Mouse (Mus musculus): ENCODE results near the gene Gm17482.
A peak's percentile ranks its signal among the peaks of the same experiment; 100 is the strongest.

Gm17482 gene

DNA sequence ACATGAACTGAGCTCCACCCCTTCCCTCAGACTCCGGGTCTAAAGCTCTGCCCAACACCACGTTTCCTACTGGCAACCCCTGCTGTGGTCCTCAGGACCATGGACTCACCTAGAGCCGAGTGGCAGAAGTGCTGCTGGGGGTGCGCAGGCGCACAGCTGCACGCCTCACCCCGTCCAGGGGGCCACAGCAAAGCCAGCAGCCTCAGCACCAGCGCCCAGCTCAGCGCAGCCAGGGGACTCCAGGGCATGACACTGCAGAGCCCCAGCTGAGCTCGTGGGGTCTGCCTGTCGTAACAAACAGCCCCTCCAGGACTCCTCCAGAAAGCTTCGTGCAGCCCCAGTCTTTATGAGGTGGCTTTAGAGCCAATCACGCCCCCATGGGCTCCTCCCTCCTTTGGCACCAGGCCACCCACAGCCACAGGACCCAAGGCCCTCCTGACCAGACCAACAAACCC lies 24.4 kb downstream of the Gm17482 start:
- peak; percentile 50 for DNase-seq

DNA sequence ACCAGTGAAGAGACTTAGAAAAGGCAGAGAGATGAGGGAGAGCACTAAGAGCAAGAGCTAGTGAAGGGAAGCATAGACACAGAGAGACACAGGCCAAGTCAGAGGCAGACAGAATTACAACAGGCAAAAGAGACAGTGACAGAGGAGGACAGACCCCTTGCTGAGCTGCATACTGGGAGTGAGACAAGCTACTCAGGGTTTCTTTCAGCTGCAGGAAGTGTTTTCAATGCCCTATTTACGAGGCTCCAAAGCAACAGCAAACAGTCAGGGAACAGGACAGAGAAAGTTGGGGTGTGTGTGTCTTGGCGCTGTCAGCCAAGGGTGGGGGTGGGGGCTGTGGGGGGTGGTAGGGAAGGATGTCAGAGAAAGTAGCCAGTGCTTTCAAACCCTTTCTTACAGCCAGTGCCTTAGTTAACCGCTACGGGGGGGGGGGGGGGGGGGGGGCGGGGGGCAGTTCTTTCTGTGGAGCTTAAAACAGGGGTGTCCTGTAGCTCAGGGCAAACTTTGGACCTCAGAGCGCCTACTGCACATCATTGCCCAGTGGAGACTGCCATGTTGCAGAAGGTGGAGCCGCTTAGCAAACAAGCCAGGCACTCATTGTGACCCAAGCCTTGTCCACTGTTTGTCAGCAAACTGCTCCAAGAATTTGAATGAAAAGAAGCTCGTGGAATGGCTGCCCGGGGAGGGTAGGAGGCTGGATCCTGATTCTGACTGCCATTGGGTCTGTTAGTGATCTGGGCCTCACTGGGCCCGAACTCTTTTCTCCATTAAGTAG lies 25.1 kb downstream of the Gm17482 start, which contains the start of gene Timp4:
Gene Timp4, minus strand, starts transcription at position 107 of the 775 bp plus-strand sequence.
- peak; percentile 38 for DNase-seq

DNA sequence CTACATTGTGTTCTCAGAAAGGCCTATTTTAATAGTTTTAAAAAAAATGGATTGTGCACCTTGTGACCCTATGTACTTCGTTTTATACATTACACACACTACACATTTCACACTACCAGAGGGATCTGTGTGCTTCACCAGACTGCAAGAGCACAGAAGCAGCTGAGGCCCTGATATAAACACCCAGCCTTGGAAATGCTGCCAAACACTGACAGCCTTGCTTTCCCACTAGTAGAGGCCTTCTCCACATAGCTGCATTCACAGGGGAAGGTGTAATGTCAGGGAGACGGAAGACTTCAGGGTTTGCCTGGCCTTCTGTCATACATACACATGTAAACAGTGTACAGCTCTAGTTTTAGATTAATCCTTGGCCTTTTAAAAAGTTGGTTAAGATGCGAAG lies 28.0 kb downstream of the Gm17482 start:
- DNase-seq = no peak

DNA sequence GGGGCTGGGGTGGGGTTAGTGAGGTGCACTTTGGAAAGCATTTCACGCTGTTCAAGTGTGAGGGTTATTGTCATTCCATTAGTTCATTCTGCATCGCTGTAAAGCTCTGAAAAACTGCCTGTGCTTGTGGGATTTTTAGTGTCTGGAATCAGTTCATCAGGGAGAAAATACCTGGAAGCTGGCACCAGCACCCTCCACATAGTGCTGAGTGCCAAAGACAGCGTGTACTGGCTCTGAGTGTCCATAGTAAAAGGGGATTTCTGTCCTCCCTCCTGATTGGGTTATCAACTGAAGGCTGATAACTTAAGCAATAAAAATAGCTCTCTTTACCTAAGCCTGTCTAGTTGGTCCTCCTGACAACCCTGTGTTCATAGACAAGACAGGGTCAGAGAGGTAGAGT lies 33.4 kb downstream of the Gm17482 start:
- no peak for DNase-seq

DNA sequence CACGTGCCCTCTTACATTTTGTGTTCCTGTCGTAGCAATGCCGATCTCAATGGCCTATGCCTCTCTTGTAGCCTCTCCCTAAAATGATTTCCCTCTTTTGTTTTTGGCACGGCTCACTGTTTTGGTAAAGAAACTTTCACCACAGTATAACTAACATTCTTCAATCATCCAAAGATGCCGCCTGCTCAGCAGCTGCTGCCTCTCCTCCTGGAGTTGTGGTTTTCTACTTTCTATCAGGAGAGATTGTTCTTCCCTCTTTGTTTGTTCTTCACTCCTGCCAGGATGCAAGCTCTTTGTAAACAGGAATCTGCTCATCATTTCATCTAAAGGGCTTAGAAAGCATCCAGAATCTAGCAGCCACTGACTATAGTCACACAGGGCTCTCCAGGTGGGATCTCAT lies 39.6 kb downstream of the Gm17482 start:
- DNase-seq = no peak

DNA sequence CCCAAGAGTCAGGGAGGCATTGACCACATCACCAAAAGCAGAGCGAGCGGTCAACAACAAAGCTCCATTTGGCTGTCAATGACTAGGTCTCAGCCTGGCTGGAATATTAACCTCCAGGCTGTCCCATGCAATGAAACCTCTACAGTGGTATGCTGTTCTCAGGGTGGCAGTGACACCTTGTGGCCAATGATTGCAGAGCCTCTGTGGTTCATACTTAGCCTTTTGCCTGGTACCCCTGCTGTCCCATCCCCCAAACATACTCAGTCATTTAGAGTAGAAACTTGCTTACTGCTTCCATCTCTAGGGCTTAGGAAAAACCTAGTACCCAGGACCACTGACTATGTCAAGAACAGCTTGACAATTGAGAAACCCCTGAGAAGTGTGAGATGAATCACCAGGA lies 40.8 kb downstream of the Gm17482 start:
- peak; percentile 77 for DNase-seq

DNA sequence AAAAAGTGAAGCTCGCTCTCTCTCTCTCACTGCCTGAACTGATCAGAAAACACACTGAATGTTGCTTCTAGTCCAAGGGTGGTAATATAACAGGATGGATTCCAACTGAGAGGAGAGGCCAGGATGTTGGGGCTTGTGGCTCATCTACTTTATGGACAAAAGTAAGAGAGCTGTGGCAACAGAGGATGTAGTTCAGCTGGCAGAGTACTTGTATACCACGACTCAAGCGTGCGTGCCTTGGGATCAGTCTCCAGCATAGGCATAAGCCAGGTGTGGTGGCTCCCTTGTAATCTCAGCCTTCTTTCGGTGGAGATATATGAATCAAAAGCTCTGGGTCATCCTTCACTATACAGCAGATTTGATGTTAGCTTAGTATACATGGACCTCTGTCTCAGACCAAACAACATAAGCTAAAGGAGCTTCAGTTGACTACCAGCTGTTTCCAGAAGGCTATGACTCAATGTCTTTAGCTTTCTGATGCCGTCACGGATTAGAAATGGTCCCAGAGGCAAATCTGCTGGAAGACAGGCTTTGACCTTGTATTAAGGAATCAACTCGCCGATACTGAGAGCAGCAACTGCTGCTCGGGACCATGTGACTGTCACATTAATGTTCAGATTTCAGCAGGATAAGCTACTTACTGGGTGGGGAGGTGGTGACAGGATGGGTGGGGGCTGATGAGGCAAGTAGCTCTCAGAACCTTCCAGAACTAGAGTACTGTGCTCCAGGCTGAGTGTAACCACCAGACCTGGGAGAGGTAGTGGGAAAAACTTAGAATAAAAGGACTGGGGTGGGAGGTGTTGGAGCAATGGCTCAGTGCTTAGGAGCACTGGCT lies 41.6 kb downstream of the Gm17482 start:
- peak; percentile 62 for DNase-seq

DNA sequence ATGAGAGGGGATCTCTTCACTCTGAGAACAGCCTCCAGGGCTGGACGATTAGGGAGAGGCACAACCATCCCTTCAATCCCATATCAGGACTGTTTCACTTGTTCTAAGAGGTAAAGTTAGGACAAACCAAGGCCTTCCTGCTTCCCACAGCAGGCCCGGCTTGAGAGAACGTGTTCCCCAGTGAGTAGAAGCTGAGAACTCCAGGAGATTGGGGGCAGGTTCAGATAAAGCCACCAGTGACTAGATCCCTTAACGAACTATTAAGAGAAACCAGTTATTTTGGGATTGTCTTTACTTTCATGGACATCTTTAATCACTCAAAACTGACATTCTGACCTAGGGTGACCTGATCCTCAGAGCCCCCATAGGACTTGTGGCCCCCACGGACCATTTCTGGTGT lies 42.4 kb downstream of the Gm17482 start:
- no peak for DNase-seq

DNA sequence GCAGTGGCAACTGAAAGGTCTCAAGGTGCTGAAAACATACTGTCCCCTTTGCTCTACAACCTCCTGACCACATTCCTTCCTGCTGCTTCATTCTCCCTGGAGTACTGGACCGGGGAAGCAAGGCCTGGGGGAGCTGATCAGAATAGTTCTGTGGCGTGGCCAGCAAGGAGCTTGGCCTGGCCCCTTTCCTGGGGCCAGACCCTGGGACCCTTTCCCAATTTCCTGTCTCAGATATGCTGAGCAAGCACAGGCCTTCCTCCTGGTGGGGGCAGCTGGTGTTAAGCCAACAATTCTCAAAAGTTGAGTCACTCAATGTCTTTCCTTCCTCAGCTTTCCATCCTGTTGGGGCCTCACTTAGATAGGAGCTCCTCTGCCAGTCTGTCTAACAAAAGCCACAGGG lies 42.9 kb downstream of the Gm17482 start:
- no peak for DNase-seq

DNA sequence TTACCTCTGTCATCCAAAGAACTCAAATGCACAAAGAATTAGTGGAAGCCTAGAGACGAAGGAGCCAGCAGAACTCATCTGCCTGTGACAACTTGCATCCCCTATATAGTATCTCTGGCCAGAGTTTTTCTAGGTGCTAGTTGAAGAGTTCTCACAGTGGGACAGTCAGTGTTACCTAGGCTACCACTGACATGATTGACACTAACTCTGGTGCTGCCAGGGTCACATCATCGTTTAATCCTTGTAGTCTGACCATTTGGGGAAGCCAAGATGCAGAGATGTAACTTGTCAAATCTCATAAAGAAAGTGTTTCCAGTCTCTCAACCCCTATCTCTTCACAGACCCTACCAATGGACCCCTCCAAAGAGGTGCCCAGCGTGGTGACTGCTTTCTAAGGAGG lies 44.2 kb downstream of the Gm17482 start:
- DNase-seq = no peak

DNA sequence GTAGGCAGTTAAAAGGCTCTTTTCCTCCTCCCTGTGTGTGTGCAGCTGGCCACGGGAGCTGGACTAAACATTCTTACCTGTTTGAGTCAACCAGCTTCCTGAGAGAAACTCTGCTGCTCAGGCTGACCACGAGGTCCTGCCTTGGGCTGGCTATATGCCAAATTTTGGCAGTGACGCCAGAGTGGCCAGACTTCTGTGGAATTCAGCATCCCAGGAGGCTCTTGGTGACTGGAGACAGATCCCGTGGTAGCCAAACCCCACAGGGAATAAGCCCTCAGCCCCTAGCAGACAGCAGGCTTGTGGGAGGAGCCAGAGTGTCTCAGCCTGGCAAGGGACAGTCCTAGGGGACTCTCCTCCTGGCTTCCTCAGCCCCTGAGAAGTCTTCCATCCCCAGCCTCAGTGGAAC lies 44.7 kb downstream of the Gm17482 start:
- peak; percentile 59 for DNase-seq

DNA sequence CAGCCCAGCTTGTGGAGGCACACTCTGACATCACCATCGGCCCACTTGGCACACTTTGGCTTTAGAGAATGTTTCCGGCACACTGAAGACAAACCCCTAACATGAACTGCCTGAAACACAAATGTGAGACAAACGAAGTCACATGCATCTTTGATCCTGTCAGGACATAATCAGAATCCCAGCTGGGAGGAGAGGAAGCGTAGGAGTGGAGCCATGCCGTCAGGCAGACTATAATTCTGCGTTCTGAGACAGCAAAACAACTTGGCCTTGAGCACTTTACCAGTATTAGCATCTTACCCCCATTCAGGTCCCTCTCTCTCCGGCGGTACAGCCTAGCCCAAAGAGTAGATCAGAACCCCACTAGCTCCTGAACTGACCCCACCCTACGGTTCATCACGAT lies 46.2 kb downstream of the Gm17482 start:
- DNase-seq = no peak

DNA sequence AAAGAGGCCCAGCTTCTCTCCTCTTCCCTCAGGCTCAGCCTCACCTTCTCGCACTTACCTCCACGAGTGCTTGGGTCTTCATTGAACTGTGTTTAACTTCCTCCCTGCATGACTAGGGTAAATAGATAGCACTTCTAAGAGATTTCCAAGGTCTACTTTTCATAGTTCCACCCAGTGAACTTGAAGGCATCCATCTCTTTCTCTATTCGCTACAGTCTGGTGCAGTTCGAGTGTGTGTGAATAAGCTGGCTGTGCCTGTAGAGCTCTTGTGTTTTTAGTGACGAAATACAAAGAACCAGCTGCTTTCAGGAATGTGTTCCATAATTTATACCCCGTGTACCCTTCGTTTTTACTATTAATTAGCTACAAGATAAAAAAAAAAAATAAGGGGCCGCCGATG lies 47.6 kb downstream of the Gm17482 start:
- DNase-seq = no peak

DNA sequence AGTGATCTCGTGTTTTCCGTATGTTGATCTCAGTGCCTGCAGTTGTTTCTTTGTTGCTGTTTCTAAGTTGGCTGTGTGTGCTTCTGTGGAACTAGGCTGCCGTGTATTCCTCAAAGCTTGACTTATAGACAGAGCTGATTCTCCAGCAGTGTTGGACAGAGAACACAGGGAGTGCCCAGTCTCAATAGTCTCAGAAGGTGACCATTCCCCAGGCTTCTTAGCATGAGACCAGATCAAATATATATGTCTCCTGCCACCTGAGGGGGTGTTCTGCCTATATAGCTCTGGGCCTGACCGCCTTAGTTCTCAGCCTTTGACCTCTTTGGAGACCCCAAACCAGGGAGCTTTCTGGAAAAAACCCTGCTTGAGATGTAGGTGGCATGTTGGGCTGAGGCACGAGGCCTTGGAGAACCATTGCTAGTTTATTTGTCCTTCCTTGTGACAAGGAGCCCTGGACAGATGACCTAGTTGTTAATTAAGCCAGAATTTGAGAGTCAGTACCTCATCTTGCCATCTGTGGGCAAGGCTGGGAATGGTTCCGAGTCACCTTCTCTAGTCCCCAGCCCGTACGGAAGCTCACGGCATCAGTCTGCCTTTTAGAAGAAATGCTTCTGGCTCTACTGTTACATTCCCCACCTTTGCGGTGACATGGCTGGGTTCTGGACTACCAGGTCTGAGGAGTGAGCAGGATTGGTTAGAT lies 48.1 kb downstream of the Gm17482 start:
- DNase-seq = no peak

DNA sequence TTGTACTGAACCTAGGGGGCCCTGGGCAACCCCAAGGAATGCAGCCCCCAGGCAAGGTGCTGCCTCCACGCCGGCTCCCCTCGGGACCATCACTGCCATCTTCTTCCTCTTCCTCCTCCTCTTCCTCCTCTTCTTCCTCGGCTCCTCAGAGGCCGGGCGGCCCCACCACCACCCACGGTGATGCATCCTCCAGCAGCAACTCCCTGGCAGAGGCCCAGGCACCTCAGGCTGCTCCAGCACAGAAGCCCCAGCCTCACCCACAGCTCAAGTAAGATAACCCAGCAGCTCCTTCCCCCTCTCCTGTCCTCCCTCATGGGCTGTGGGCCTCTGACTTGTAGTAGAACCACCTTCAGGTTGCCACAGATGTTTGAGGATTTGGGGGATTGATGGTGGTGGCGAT lies 50.9 kb downstream of the Gm17482 start:
- no peak for DNase-seq

DNA sequence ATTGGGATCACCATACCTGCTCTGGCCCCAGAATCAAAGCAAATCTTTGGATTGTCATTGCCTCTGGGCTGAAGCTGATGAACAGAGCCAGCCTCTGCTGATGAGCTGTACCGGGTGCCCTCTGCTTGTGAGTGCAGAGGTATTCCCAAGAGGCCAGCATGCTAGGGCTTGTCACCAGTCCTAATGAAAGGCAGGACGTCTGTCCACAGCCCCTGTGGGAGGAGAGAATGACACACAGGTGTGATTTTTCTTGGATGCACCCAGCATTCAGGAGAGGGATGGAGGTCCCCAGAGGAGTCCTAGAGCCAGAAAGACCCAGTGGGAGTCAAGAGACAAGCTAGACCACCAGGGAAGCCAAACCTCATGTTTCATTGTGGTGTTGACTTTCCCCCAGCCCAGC lies 52.5 kb downstream of the Gm17482 start:
- no peak for DNase-seq

DNA sequence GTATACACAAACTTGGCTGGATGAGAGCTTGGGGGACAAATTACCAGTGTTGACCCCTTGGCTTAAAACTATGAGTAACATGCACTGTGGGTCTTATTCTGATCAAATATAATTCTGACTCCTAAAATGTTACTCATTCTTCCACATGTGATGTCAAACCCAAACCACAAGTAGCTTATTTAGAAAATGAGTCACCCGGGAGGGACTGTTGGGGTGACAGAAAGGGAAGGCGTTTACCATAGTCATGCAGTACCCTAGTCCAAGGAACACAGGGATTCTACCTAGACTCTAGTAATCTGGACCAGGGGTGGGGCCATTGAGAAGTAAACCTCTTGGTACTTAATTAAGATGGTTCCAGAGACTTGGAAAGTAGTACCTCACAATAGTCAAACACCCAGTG lies 57.0 kb downstream of the Gm17482 start:
- no peak for DNase-seq

DNA sequence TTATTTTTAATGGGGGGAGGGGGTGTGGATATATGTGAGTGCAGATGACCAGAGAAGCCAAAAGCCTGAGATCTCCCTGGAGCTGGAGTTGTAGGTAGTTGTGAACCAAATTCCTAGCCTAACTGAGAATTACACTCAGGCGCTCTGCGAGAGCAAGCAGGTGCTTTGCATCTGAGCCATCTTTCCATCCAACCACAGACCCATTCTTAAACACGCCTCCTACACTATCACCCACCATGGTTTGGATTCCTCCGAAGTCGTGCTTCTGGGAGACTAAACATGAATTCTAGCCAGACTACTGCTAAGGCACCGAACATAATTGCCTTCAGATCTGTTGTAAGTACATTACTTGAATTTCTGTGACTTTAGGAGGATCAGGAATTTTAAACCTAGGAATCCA lies 59.3 kb downstream of the Gm17482 start:
- DNase-seq = no peak

DNA sequence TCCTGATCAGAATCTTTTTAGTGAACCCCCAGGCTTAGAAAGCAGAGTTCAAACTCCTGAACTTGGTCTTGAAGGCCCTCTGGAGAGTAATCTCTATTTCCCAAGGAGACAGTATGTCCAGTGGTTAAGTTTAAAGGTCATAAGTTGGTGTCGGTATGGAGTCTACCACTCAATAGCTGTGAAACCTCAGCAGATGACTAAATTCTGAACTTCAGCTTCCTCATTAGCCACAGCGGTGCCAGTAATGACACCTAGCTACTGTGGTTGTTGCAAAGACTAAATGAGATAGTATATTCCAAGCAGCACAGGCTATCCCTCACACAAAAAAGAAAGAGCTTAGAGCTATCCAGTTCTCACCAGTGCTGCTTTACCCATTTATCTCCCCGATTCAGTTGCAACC lies 61.1 kb downstream of the Gm17482 start:
- DNase-seq = no peak

DNA sequence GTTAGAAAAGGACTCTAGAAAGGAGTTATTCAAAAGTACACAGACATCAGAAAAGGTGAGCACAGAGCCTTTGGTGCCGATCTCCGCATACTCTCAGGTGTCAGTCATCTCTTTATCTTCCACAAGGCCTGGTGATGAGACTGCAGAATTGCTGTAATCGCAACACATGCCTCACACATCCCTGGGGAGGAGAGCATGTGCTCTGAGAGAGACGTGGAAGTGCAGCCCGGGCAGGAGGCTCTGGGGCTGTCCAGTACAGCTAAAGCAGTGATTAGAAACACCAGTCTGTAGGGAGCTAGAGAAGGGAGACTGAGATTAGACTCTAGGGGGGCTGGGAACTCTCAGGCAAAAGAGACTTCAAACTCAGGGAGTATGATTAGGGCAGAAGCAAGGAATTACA lies 63.4 kb downstream of the Gm17482 start:
- no peak for DNase-seq

DNA sequence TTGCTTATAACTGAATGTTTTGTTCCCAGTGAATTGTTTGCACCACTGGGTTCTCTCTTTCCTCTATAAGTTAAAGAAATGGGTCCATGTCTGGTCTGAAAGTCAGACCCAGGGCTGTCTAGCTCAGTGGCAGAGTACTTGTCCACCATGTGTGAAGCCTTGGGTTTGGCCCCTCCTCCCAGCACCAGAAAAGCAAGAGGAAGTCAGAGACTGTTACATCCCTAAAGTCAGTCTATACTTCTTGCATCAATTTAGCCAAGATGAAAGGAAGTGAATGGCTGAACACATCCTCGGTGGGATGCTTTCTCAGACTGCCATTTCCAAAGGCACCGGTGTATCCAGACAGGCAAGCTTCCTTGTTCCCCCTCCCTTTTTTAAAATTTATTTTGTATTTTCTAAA lies 63.9 kb downstream of the Gm17482 start:
- DNase-seq = no peak

DNA sequence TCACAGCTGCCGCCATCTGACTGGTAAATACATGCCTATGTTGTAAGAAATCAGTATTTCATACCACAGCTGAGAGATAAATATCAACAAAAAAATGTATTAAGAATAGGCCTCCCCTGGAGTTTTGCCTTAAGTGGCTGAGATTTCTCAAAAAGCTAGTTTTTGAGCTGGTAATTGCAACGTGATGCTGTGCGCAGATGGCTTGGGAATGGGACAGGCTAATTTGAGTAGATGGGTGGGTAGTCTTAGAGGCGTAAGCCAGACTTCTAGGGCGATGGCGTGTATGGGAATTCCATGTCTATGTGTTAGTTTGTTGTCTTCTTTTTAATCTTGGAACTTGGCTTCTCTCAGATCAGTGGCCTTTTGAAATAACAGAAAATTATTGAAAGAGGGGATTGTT lies 64.7 kb downstream of the Gm17482 start:
- no peak for DNase-seq

DNA sequence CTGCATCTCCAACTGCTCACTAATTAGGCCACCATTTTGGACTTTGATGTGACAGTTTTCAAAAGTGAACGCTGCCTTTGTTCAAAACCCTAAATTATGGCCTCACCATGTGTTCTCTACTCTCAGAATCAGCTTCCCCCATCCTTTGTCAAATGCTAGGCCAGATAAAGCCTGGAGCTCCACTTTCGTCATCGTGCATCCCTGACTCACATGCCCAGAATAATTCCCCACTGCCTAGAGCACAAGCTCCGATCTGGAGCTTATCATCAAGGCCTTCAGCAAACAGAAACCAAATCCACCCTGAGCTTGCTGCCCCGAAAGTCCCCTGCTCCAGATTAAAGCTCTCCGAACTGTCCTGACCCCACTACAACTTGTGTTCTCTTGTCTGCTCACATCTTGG lies 65.5 kb downstream of the Gm17482 start:
- peak; percentile 4 for DNase-seq

DNA sequence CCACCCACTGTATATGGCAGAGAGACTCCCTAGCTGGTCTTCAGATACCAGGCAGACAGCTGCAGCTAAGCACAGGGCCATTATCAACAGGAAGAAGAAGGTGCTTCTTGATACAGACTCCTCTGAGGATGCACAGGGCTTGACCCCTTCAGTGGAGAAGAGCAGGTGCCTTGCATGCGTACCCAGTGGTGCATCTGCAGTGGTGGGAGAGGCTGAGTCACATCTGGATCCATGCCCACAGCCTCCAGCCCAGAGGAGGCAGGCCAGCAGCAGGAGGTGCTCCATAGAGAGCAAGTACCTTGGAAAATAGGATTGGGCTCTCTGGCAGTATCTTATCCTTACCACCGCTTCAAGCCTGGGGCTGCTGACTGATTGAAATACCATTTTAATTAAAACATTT lies 66.7 kb downstream of the Gm17482 start:
- DNase-seq = no peak

Data from retina, postnatal 1 day (tissue).